Mouse (Mus musculus): ENCODE measurements around the gene Atxn7l2. TPM values are rescaled to one million over a fixed set of nuclear protein-coding genes. Genes with fewer than 3 reads are reported as not detected.

Atxn7l2 gene
- polyA plus RNA-seq, 1 experiment from 2014 or later, result 19.9 TPM

DNA sequence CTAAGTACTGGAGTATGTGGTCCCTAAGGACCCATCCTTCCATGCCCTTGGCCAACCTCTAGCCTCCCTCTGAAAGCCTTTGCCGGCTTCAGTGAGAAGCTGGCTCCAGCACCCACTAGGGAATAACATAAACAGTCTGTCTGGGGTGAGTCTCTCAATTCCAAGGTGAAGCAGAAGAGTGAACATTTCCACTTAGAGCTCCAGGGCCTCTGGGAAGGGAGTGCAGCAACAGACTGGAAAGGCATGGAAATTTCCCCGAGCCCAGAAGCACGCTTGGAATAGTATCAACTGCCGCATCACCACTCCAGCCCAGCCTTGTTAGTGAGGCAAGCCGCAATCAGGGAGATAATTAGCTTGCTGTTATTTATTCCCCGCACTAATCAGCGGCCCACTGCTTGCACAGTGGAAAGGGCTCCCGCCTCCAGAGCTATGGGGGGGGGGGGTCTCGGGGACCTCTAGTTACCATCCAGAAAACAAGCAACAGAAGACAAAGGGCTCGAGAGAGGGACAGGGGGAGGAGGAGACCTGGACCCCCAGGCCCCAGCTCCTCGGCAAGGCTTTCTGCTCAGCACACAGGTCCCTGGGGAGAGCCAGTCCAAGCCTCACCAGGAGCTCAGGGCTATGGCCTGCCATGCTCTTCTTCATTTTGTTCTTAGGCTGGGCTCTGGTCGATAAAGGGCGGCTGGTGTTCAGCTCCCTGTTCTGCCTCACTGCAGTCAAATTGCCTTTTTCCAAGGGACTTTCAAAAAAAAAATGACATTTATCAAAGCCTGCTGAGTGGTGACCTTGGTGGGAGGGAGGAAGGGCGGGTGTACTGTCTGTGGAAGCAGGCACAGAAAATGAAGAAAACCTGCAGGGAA, 35.8 kb downstream of the Atxn7l2 start:
- Histone ChIP-seq H3K4me3 (ENCODE audit: low read depth, low read length) (no peak overlapping the region), H3K4me2 (replicated peaks; ENCODE audit: low read depth, low read length) (0 out of 2 replicates have a peak overlapping the region, but pooled peaks have one; percentile 15), H3K9ac (replicated peaks; ENCODE audit: low read depth, low read length) (no peak overlapping the region), H3K27ac (ENCODE audit: low read length) (0 out of 2 replicates have a peak overlapping the region, but pooled peaks have one; percentile 23), H3K4me1 (ENCODE audit: control insufficient read depth, insufficient read depth, low read length) (peaks cover 7% of the 10 kb centered on the region; the same call in 1 of the 2 replicates), H3K36me3 (ENCODE audit: control insufficient read depth, insufficient read depth, low read length) (no peaks in the 10 kb centered on the region), H3K27me3 (ENCODE audit: control insufficient read depth, insufficient read depth, low read length) (no peaks in the 10 kb centered on the region), H3K9me3 (ENCODE audit: control insufficient read depth, low read depth, low read length) (no peaks in the 10 kb centered on the region)
- ATAC-seq (ENCODE audit: insufficient number of reproducible peaks, insufficient read depth, low FRiP score, low read depth), result peak; percentile 47; the same call in 1 of the 2 replicates
- 22% methylated on average over 14 of the region's 14 CpGs for WGBS

- H3K36me3 ChIP-seq (ENCODE audit: control insufficient read depth, insufficient read depth, low read length), result no peaks in the 10 kb centered on the region
- H3K4me1 ChIP-seq (ENCODE audit: control insufficient read depth, insufficient read depth, low read length), result peaks cover 10% of the 10 kb centered on the region
- H3K27me3 ChIP-seq (ENCODE audit: control insufficient read depth, insufficient read depth, low read length), result no peaks in the 10 kb centered on the region
- no peak overlapping the region for H3K4me2 ChIP-seq (replicated peaks; ENCODE audit: low read depth, low read length)
- no peak overlapping the region for H3K27ac ChIP-seq (ENCODE audit: low read length)
- no peaks in the 10 kb centered on the region for H3K9me3 ChIP-seq (ENCODE audit: control insufficient read depth, low read depth, low read length)
- H3K4me3 ChIP-seq (ENCODE audit: low read depth, low read length), result no peak overlapping the region
- no peak overlapping the region for H3K9ac ChIP-seq (replicated peaks; ENCODE audit: low read depth, low read length)
- WGBS, result 52% methylated on average over 3 of the region's 3 CpGs
- ATAC-seq (ENCODE audit: insufficient number of reproducible peaks, insufficient read depth, low FRiP score, low read depth), result no peak
Observed at GRCm38 (mm10) chr3:108169199-108169598, 41.5 kb downstream of the Atxn7l2 start.

- Histone ChIP-seq H3K27ac (ENCODE audit: low read length) (no peak overlapping the region), H3K27me3 (ENCODE audit: control insufficient read depth, insufficient read depth, low read length) (no peaks in the 10 kb centered on the region), H3K36me3 (ENCODE audit: control insufficient read depth, insufficient read depth, low read length) (no peaks in the 10 kb centered on the region), H3K4me3 (ENCODE audit: low read depth, low read length) (no peak overlapping the region), H3K4me1 (ENCODE audit: control insufficient read depth, insufficient read depth, low read length) (peaks cover 10% of the 10 kb centered on the region), H3K9ac (replicated peaks; ENCODE audit: low read depth, low read length) (no peak overlapping the region), H3K4me2 (replicated peaks; ENCODE audit: low read depth, low read length) (no peak overlapping the region), H3K9me3 (ENCODE audit: control insufficient read depth, low read depth, low read length) (no peaks in the 10 kb centered on the region)
- no peak for ATAC-seq (ENCODE audit: insufficient number of reproducible peaks, insufficient read depth, low FRiP score, low read depth)
- 50% methylated on average over 14 of the region's 14 CpGs for WGBS
Observed at GRCm38 (mm10) chr3:108167499-108167898, 43.2 kb downstream of the Atxn7l2 start.

DNA sequence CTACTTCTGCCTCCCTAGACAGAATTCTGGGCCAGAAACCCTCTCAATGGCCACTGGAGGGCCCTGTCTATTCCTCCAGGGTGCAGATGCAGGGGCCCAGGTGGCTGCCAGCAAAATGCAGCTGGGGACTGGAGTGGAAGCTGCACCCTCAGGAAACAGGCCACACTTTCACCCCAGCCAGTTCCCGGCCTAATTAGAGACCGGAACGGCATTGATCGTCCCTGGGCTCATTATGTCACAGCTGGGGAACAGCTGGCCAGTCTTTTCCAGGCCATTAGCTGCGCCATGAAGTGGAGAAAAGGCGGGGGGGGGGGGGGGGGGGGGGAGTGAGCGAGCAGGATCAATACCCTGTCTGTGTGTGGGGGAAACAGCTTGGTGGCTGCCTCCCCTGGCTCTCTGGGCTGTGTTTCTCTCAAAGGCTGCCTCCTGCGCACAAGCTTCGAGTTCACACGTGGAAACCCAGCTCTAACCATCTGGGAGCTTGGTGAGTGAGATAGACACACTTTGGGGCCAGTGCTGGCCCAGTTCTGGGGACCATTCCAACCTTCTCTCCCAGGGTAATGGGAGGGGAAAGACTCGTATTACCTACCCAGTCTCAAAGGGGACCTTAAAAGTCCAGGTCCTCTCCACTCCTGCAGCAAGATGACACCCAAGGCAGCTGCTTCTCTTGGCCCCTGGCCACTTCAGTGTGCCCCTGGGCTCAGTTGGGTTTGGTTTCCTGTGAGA, 44.1 kb downstream of the Atxn7l2 start:
- Histone ChIP-seq H3K36me3 (ENCODE audit: control insufficient read depth, insufficient read depth, low read length) (no peaks in the 10 kb centered on the region), H3K9me3 (ENCODE audit: control insufficient read depth, low read depth, low read length) (no peaks in the 10 kb centered on the region), H3K9ac (replicated peaks; ENCODE audit: low read depth, low read length) (no peak overlapping the region), H3K4me1 (ENCODE audit: control insufficient read depth, insufficient read depth, low read length) (peaks cover 10% of the 10 kb centered on the region), H3K4me3 (ENCODE audit: low read depth, low read length) (no peak overlapping the region), H3K27ac (ENCODE audit: low read length) (no peak overlapping the region; the same call in 1 of the 2 replicates), H3K27me3 (ENCODE audit: control insufficient read depth, insufficient read depth, low read length) (no peaks in the 10 kb centered on the region), H3K4me2 (replicated peaks; ENCODE audit: low read depth, low read length) (no peak overlapping the region)
- ATAC-seq (ENCODE audit: insufficient number of reproducible peaks, insufficient read depth, low FRiP score, low read depth), result peak; percentile 23; the same call in 1 of the 2 replicates
- WGBS, result 27% methylated on average over 9 of the region's 11 CpGs

DNA sequence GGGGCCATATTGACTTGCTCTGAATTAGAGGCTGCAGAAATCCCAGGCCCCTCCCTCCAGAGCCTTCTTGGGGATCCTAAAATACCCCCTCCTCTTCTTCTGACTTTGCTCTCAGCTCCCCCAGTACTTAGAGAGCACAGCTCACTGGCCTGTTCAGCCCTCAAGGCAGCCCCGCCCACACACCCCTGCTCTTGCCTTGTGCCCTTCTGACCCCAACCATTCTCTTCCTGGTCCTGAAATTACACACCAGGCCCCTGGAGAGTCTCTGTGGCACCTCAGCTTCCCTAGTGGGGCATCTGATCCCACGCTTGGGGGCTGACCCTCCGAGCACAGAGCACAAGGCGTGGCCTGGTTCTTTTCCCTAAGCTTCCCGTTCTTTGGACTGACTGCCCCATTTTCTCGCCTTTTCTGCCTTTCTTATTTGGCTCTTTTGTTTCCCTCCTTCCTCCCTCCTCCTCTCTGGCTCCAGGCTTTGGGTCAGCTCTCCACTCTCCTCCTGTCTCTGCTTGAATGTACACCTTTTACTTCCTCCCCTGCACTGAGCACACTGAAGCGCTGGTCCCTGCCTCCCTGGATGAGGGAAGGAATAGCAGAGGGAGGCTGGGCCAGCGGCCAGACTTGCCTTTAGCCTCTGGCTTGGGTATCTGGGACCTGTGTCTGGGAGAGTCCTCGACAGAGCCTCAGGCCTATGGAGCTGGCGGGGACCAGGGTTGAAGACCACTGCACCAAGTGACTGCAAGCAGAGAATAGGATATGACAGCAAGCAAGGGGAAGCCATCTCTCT, 45.0 kb downstream of the Atxn7l2 start:
- Histone ChIP-seq H3K27me3 (ENCODE audit: control insufficient read depth, insufficient read depth, low read length) (no peaks in the 10 kb centered on the region), H3K4me2 (replicated peaks; ENCODE audit: low read depth, low read length) (no peak overlapping the region), H3K27ac (ENCODE audit: low read length) (peak overlapping the region; percentile 10; the same call in 1 of the 2 replicates), H3K4me3 (ENCODE audit: low read depth, low read length) (no peak overlapping the region), H3K36me3 (ENCODE audit: control insufficient read depth, insufficient read depth, low read length) (no peaks in the 10 kb centered on the region), H3K9me3 (ENCODE audit: control insufficient read depth, low read depth, low read length) (no peaks in the 10 kb centered on the region), H3K4me1 (ENCODE audit: control insufficient read depth, insufficient read depth, low read length) (peaks cover 10% of the 10 kb centered on the region), H3K9ac (replicated peaks; ENCODE audit: low read depth, low read length) (no peak overlapping the region)
- ATAC-seq (ENCODE audit: insufficient number of reproducible peaks, insufficient read depth, low FRiP score, low read depth), result no peak
- WGBS, result 47% methylated on average over 10 of the region's 10 CpGs

DNA sequence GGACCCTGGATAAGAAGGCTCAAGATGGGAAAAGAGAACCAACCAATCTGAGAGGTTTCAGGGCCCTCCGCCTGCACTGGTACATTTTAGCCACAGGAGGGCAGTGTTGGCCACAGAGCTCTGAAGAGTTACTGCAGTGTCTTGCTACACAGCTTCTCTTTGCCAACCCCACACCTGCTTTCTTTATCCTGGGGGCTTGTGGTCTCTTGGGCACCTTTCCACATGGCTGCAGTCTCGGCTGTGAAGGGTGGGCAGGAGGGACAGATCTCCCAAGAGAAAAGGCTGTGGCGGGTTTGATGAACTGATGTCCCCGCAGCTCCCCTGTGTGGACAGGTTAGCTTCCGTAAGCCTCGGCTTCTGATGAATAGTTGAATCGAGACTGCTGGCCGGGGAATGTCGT, 45.9 kb downstream of the Atxn7l2 start:
- Histone ChIP-seq H3K27ac (ENCODE audit: low read length) (no peak overlapping the region), H3K9ac (replicated peaks; ENCODE audit: low read depth, low read length) (no peak overlapping the region), H3K4me3 (ENCODE audit: low read depth, low read length) (no peak overlapping the region), H3K4me2 (replicated peaks; ENCODE audit: low read depth, low read length) (peak overlapping the region; percentile 25; the same call in 1 of the 2 replicates), H3K36me3 (ENCODE audit: control insufficient read depth, insufficient read depth, low read length) (no peaks in the 10 kb centered on the region), H3K9me3 (ENCODE audit: control insufficient read depth, low read depth, low read length) (no peaks in the 10 kb centered on the region), H3K4me1 (ENCODE audit: control insufficient read depth, insufficient read depth, low read length) (peaks cover 10% of the 10 kb centered on the region), H3K27me3 (ENCODE audit: control insufficient read depth, insufficient read depth, low read length) (no peaks in the 10 kb centered on the region)
- WGBS, result 14% methylated on average over 9 of the region's 9 CpGs
- peak; percentile 48; the same call in 1 of the 2 replicates for ATAC-seq (ENCODE audit: insufficient number of reproducible peaks, insufficient read depth, low FRiP score, low read depth)

DNA sequence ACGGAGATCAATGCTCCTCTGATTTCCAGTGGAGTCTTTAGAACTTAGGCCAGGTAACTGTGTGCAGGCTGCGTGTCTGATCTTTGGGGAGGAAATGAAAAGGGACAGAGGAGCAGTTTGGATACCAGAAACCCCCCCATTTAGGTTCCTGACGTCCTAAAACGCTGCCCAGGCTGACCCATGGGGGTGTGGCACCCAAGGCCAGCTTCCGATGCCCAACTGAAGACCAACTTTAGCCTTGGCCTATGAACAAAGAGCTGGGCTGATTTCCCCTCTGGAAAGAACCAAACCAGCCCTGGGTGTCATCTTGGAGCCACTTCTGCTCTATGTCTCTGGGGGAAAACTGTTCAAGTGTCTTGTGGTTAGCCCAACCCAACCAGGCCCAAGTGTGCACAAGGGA, 46.6 kb downstream of the Atxn7l2 start:
- Histone ChIP-seq H3K9ac (replicated peaks; ENCODE audit: low read depth, low read length) (no peak overlapping the region), H3K9me3 (ENCODE audit: control insufficient read depth, low read depth, low read length) (no peaks in the 10 kb centered on the region), H3K4me3 (ENCODE audit: low read depth, low read length) (no peak overlapping the region), H3K4me2 (replicated peaks; ENCODE audit: low read depth, low read length) (no peak overlapping the region), H3K36me3 (ENCODE audit: control insufficient read depth, insufficient read depth, low read length) (no peaks in the 10 kb centered on the region), H3K27ac (ENCODE audit: low read length) (no peak overlapping the region), H3K27me3 (ENCODE audit: control insufficient read depth, insufficient read depth, low read length) (no peaks in the 10 kb centered on the region), H3K4me1 (ENCODE audit: control insufficient read depth, insufficient read depth, low read length) (peaks cover 10% of the 10 kb centered on the region)
- no peak for ATAC-seq (ENCODE audit: insufficient number of reproducible peaks, insufficient read depth, low FRiP score, low read depth)
- WGBS, result 67% methylated on average over 5 of the region's 5 CpGs
